Mouse (Mus musculus): ENCODE results near the gene Polr1e.
"Not testable (repeated sequence)": the region's sequence is repeated elsewhere in the genome, so short reads cannot be mapped to it uniquely, and the experiment has no call there.

GRCm38 (mm10) chr4:45081041-45081440 lies 62.7 kb downstream of the Polr1e start:
- TF ChIP-seq EP300 (IDR thresholded peaks at IDR 0.05; ENCODE audit: insufficient read depth, low read depth, low read length); POLR2A (IDR thresholded peaks at IDR 0.05; ENCODE audit: insufficient read depth, low read length); CTCF (IDR thresholded peaks at IDR 0.05; ENCODE audit: low read depth, low read length): not testable (repeated sequence)
